Mouse (Mus musculus) left cerebral cortex, postnatal 36 days (tissue): ENCODE measurements around the gene Ttc19. TPM values are rescaled to one million over a fixed set of nuclear protein-coding genes. Genes with fewer than 3 reads are reported as not detected.

Experiments
- DNase-seq, 2 experiments: peaks; one replicate each; pipeline ENCODE4 v3.0.0; 2021 to 2022; ENCODE audit warnings: low spot score in 2 of 2, mixed read lengths in 1 of 2
- intact Hi-C: fragments of 180-260 bp; cut with DNase I; formaldehyde crosslinking; loops from one replicate; pipeline ENCODE4 v1.15.1; 2025
- total RNA-seq, 2 experiments: library from RNA; stranded (reverse); gene quantifications; 2 replicates each; pipeline ENCODE4 v1.2.3; 2021

Ttc19 gene
- total RNA-seq: 10 to 100 TPM; 76.7 to 91.5 TPM

GRCm38 (mm10) chr11:62280675-62281600 lies at the start of gene Ttc19, which contains the start of gene Zswim7:
TSS of gene Ttc19 (plus strand) at chr11:62281473.
TSS of gene Zswim7 (minus strand) at chr11:62281375.
- peak; percentile 90 to 93 for DNase-seq
- intact Hi-C loops: loop anchor here (1.0 to 2.0 kb wide), 3 partner anchors 154 to 350 kb away; partner anchors contain the start of gene Akap10

- no peak for DNase-seq
- intact Hi-C loops: no loop called here
These were observed 40.5 kb upstream of the Ttc19 start for GRCm38 (mm10) chr11:62240631-62241261.

GRCm38 (mm10) chr11:62243871-62244270 lies 37.4 kb upstream of the Ttc19 start:
- intact Hi-C loops: no loop called here
- DNase-seq: no peak

GRCm38 (mm10) chr11:62244471-62244870 lies 36.8 kb upstream of the Ttc19 start:
- intact Hi-C loops: no loop called here

GRCm38 (mm10) chr11:62247759-62248400 lies 33.4 kb upstream of the Ttc19 start:
- no peak for DNase-seq
- intact Hi-C loops: no loop called here

More at GRCm38 (mm10) chr11:62244471-62244870, 36.8 kb upstream of the Ttc19 start:
- DNase-seq: no peak

- intact Hi-C loops: no loop called here
- DNase-seq: peak; percentile 31
These were observed 32.6 kb upstream of the Ttc19 start, which contains the start of gene Adora2b for GRCm38 (mm10) chr11:62248401-62249244. TSS of gene Adora2b (plus strand) at chr11:62248984.

- intact Hi-C loops: no loop called here
- DNase-seq: peak in 1 of 2 experiments; percentile 19
These were observed 31.8 kb upstream of the Ttc19 start for GRCm38 (mm10) chr11:62249266-62250037.

- intact Hi-C loops: no loop called here
- no peak for DNase-seq
These were observed 30.2 kb upstream of the Ttc19 start for GRCm38 (mm10) chr11:62251047-62251446.

GRCm38 (mm10) chr11:62253380-62253779 lies 27.9 kb upstream of the Ttc19 start:
- intact Hi-C loops: no loop called here
- no peak for DNase-seq

- intact Hi-C loops: no loop called here
- no peak for DNase-seq
These were observed 22.1 kb upstream of the Ttc19 start for GRCm38 (mm10) chr11:62259214-62259613.

- DNase-seq: no peak
- intact Hi-C loops: no loop called here
These were observed 17.7 kb upstream of the Ttc19 start for GRCm38 (mm10) chr11:62263599-62263998.

GRCm38 (mm10) chr11:62264018-62264417 lies 17.3 kb upstream of the Ttc19 start:
- no peak for DNase-seq
- intact Hi-C loops: no loop called here

GRCm38 (mm10) chr11:62265642-62266041 lies 15.6 kb upstream of the Ttc19 start:
- intact Hi-C loops: no loop called here
- DNase-seq: no peak

GRCm38 (mm10) chr11:62266466-62267214 lies 14.6 kb upstream of the Ttc19 start:
- intact Hi-C loops: no loop called here
- no peak for DNase-seq

GRCm38 (mm10) chr11:62268381-62268780 lies 12.9 kb upstream of the Ttc19 start:
- no peak for DNase-seq
- intact Hi-C loops: no loop called here

- DNase-seq: no peak
- intact Hi-C loops: no loop called here
These were observed 12.2 kb upstream of the Ttc19 start for GRCm38 (mm10) chr11:62269097-62269496.

GRCm38 (mm10) chr11:62270851-62271250 lies 10.4 kb upstream of the Ttc19 start:
- intact Hi-C loops: no loop called here
- no peak for DNase-seq

- intact Hi-C loops: loop anchor here (2.0 kb wide), 1 partner anchor 326 kb away; no protein-coding TSS in a partner anchor
- no peak for DNase-seq
These were observed 4.2 kb upstream of the Ttc19 start for GRCm38 (mm10) chr11:62277086-62277485.
